Mouse (Mus musculus): ENCODE results near the gene Asb13. TPM values are rescaled to one million over a fixed set of nuclear protein-coding genes. Genes with fewer than 3 reads are reported as not detected.

Asb13 gene
- polyA plus RNA-seq, 1 experiment from 2014 or later: 6.9 TPM

- peak; percentile 65 for ATAC-seq
- peak overlapping the region; percentile 30 for H3K4me2 ChIP-seq (replicated peaks)
- H3K9ac ChIP-seq: no peak overlapping the region
- H3K4me3 ChIP-seq (replicated peaks): no peak overlapping the region
- peaks cover 4% of the 10 kb centered on the region; the same call in 1 of the 2 replicates for H3K4me1 ChIP-seq (replicated peaks)
- H3K27me3 ChIP-seq (replicated peaks): no peaks in the 10 kb centered on the region
- WGBS: 42% methylated on average over 11 of the region's 11 CpGs
- no peaks in the 10 kb centered on the region for H3K36me3 ChIP-seq
- no peak overlapping the region for H3K27ac ChIP-seq
- no peaks in the 10 kb centered on the region for H3K9me3 ChIP-seq
These were observed 3.0 kb downstream of the Asb13 start for GRCm38 (mm10) chr13:3636797-3637196.

DNA sequence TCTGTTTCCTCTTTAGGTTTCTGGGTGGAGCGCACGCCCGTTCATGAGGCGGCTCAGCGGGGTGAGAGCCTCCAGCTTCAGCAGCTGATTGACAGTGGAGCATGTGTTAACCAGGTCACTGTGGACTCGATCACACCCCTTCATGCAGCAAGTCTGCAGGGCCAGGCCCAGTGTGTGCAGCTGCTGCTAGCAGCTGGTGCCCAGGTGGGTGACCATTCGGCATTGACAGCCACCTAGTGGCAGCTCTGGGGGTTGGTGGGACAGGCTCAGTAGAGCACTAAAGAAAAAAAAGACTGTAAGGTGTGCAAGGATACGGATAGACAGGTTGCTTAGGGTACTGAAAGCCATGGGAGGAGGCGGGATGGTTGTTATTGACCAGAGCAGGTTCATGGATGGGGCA is 8.2 kb downstream of the Asb13 start:
- peak; percentile 49 for ATAC-seq
- Histone ChIP-seq H3K4me1 (replicated peaks) (no peaks in the 10 kb centered on the region), H3K27ac (no peak overlapping the region), H3K9me3 (no peaks in the 10 kb centered on the region), H3K4me3 (replicated peaks) (no peak overlapping the region), H3K27me3 (replicated peaks) (no peaks in the 10 kb centered on the region), H3K36me3 (no peaks in the 10 kb centered on the region), H3K9ac (no peak overlapping the region), H3K4me2 (replicated peaks) (no peak overlapping the region)
- 76% methylated on average over 9 of the region's 9 CpGs for WGBS

GRCm38 (mm10) chr13:3642538-3642937 is 8.7 kb downstream of the Asb13 start:
- H3K9me3 ChIP-seq: no peaks in the 10 kb centered on the region
- H3K4me2 ChIP-seq (replicated peaks): no peak overlapping the region
- ATAC-seq: no peak
- H3K4me1 ChIP-seq (replicated peaks): no peaks in the 10 kb centered on the region
- 78% methylated on average over 5 of the region's 5 CpGs for WGBS
- no peak overlapping the region for H3K4me3 ChIP-seq (replicated peaks)
- no peaks in the 10 kb centered on the region for H3K27me3 ChIP-seq (replicated peaks)
- no peak overlapping the region for H3K9ac ChIP-seq
- H3K36me3 ChIP-seq: no peaks in the 10 kb centered on the region
- no peak overlapping the region for H3K27ac ChIP-seq

DNA sequence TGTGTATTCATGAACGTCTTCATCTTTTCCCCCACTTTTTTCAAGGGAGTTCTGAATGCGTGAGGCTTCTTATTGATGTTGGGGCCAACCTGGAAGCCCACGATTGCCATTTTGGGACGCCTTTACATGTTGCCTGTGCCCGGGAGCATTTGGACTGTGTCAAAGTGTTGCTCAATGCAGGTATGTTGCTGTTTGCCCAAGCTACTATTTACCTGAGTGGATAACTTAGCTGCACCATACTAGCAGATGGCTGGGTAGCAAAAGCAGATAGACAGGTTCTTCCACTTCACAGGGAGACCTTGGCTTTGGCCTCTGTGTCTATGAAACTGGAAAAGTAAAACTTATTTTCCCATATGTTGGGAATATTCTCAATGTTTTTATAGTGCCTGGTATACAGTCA is 11.0 kb downstream of the Asb13 start:
- no peak overlapping the region for H3K4me2 ChIP-seq (replicated peaks)
- H3K9me3 ChIP-seq: no peaks in the 10 kb centered on the region
- H3K27ac ChIP-seq: no peak overlapping the region
- H3K4me1 ChIP-seq (replicated peaks): no peaks in the 10 kb centered on the region
- no peaks in the 10 kb centered on the region for H3K36me3 ChIP-seq
- H3K27me3 ChIP-seq (replicated peaks): no peaks in the 10 kb centered on the region
- no peak overlapping the region for H3K4me3 ChIP-seq (replicated peaks)
- no peak overlapping the region for H3K9ac ChIP-seq
- peak; percentile 73 for ATAC-seq
- 76% methylated on average over 5 of the region's 5 CpGs for WGBS

DNA sequence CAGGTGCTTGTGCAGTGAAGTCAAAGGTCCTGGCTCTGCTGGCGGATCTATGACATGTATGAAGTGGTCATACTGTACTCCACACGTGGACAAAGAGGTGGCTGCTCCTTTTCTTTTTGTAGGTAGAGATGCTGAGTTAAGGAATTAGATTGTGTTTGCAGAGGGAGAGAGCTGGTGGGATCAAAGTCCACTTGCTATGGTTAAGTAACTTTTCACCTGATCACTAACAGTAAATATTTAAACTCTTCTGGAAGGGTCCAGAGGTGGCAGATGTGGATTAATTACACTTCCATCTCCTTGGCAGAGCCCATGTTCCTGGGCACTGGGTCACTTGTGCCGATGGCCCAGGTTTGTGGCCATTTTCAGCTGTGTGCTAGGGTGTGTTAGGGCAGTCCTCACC is 12.1 kb downstream of the Asb13 start:
- no peaks in the 10 kb centered on the region for H3K27me3 ChIP-seq (replicated peaks)
- no peak overlapping the region for H3K4me3 ChIP-seq (replicated peaks)
- H3K4me2 ChIP-seq (replicated peaks): 0 out of 2 replicates have a peak overlapping the region, but pooled peaks have one; percentile 17
- peak overlapping the region; percentile 13; the same call in 1 of the 2 replicates for H3K27ac ChIP-seq
- no peaks in the 10 kb centered on the region for H3K4me1 ChIP-seq (replicated peaks)
- 59% methylated on average over 3 of the region's 3 CpGs for WGBS
- H3K9ac ChIP-seq: no peak overlapping the region
- no peaks in the 10 kb centered on the region for H3K9me3 ChIP-seq
- peak; percentile 74 for ATAC-seq
- H3K36me3 ChIP-seq: no peaks in the 10 kb centered on the region

- Histone ChIP-seq H3K9ac (no peak overlapping the region), H3K36me3 (no peaks in the 10 kb centered on the region), H3K4me3 (replicated peaks) (no peak overlapping the region), H3K4me1 (replicated peaks) (no peaks in the 10 kb centered on the region), H3K27ac (no peak overlapping the region), H3K9me3 (no peaks in the 10 kb centered on the region), H3K4me2 (replicated peaks) (no peak overlapping the region), H3K27me3 (replicated peaks) (no peaks in the 10 kb centered on the region)
- 76% methylated on average over 7 of the region's 7 CpGs for WGBS
- ATAC-seq: peak; percentile 29
These were observed 12.7 kb downstream of the Asb13 start for GRCm38 (mm10) chr13:3646566-3646965.

DNA sequence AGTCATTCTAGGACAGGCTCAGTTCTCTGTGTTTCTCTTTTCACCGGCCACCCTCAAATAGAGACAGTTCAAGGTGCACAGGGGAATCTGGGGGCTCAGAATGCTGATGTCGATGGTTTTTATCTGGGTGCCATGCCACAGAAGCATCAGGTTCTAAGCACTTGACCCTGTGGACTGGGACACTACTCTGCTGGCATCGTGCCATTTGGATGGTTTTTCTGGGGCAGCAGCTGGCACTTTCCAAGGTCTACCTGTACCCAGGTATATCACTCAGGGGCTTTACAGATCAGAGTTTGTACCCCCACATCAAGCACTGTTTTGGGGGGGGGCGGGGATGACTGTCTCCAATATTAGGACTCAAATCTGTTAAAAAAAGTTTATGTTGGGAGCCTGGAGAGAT is 16.7 kb downstream of the Asb13 start:
- H3K27ac ChIP-seq: no peak overlapping the region
- H3K27me3 ChIP-seq (replicated peaks): no peaks in the 10 kb centered on the region
- H3K36me3 ChIP-seq: no peaks in the 10 kb centered on the region
- H3K9me3 ChIP-seq: no peaks in the 10 kb centered on the region
- H3K4me3 ChIP-seq (replicated peaks): no peak overlapping the region
- no peak overlapping the region for H3K9ac ChIP-seq
- 92% methylated on average over 4 of the region's 4 CpGs for WGBS
- no peak overlapping the region for H3K4me2 ChIP-seq (replicated peaks)
- H3K4me1 ChIP-seq (replicated peaks): no peaks in the 10 kb centered on the region
- no peak for ATAC-seq

DNA sequence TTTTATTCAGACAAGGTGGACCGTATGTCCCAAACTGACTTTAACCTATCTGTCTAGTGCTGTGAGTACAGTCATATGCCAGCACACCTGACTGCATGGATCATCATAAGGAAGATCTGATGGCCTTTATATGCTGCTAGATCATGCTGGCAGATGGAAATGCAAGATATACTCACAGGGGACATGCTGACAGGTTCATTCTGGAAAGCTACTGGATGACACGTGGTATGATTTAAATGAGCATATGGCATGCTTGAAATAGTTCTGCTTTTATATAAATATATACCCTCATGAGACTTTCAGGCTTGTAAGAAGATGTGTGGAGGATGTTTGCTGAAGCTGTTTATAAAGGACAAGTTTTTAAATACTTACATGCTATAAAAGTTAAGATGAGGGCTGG is 20.6 kb downstream of the Asb13 start:
- Histone ChIP-seq H3K27ac (no peak overlapping the region), H3K4me3 (replicated peaks) (no peak overlapping the region), H3K36me3 (no peaks in the 10 kb centered on the region), H3K9me3 (no peaks in the 10 kb centered on the region), H3K4me1 (replicated peaks) (no peaks in the 10 kb centered on the region), H3K9ac (no peak overlapping the region), H3K27me3 (replicated peaks) (no peaks in the 10 kb centered on the region), H3K4me2 (replicated peaks) (no peak overlapping the region)
- no peak for ATAC-seq
- WGBS: 79% methylated on average over 2 of the region's 2 CpGs

GRCm38 (mm10) chr13:3659163-3660160 is 25.6 kb downstream of the Asb13 start:
- 48% methylated on average over 16 of the region's 16 CpGs for WGBS
- Histone ChIP-seq H3K9ac (no peak overlapping the region), H3K4me3 (replicated peaks) (no peak overlapping the region), H3K4me2 (replicated peaks) (peak overlapping the region; percentile 26; the same call in 1 of the 2 replicates), H3K9me3 (no peaks in the 10 kb centered on the region), H3K27ac (peak overlapping the region; percentile 60), H3K4me1 (replicated peaks) (no peaks in the 10 kb centered on the region), H3K36me3 (no peaks in the 10 kb centered on the region), H3K27me3 (replicated peaks) (no peaks in the 10 kb centered on the region)
- peak; percentile 94 for ATAC-seq

DNA sequence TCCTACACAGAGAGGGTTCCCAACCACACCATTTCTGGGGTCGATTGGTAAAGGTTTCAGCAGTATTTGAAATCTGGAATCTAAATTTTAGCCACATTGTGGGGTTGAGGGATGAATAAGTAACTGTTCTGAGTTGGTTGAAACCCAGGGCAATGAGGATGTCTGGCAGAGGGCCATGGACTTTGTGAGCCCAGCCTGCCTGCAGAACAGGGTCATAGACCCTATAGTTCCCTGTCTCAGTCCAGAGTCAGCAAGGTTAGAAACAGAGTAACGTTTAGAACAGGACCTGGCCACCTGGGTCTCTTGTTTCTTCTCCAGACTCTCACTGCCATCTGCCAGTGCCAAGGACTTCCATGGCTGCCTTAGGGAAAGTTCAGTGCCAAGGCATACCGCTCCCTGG is 30.4 kb downstream of the Asb13 start:
- WGBS: 77% methylated on average over 3 of the region's 3 CpGs

DNA sequence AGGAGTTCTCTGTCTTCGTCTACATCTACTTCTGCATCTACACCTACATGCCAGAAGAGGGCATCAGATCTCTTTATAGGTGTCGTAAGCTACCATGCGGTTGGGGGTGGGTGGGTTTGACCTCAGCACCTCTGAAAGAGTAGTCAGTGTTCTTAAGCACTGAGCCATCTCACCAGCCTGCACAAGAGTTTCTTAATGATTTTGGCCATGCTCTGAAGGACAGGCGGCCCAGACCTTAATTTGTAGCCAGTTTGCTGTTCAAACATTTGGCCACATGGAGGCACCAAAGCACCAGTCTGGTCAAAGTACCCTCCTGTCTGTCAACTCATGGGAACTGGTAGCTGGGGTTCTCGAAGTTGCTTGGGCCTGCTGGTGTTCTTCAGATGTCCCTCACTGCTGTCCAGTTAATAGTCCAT is 31.5 kb downstream of the Asb13 start:
- H3K4me3 ChIP-seq (replicated peaks): no peak overlapping the region
- peak overlapping the region; percentile 41 for H3K4me2 ChIP-seq (replicated peaks)
- no peaks in the 10 kb centered on the region for H3K27me3 ChIP-seq (replicated peaks)
- H3K27ac ChIP-seq: no peak overlapping the region
- no peaks in the 10 kb centered on the region; the same call in 1 of the 2 replicates for H3K4me1 ChIP-seq (replicated peaks)
- H3K36me3 ChIP-seq: no peaks in the 10 kb centered on the region
- no peaks in the 10 kb centered on the region for H3K9me3 ChIP-seq
- H3K9ac ChIP-seq: no peak overlapping the region
- 14% methylated on average over 5 of the region's 5 CpGs for WGBS
- peak; percentile 73 for ATAC-seq

More for the DNA sequence above, 30.4 kb downstream of the Asb13 start:
- H3K4me1 ChIP-seq (replicated peaks): no peaks in the 10 kb centered on the region
- no peak overlapping the region for H3K4me2 ChIP-seq (replicated peaks)
- no peak overlapping the region for H3K27ac ChIP-seq
- no peak for ATAC-seq
- H3K27me3 ChIP-seq (replicated peaks): no peaks in the 10 kb centered on the region
- H3K36me3 ChIP-seq: no peaks in the 10 kb centered on the region
- H3K4me3 ChIP-seq (replicated peaks): no peak overlapping the region
- no peak overlapping the region for H3K9ac ChIP-seq
- H3K9me3 ChIP-seq: no peaks in the 10 kb centered on the region

GRCm38 (mm10) chr13:3667288-3667873 is 33.5 kb downstream of the Asb13 start:
- H3K4me1 ChIP-seq (replicated peaks): no peaks in the 10 kb centered on the region; the same call in 1 of the 2 replicates
- H3K27ac ChIP-seq: no peak overlapping the region
- no peak overlapping the region for H3K9ac ChIP-seq
- H3K4me2 ChIP-seq (replicated peaks): no peak overlapping the region
- WGBS: 80% methylated on average over 5 of the region's 5 CpGs
- ATAC-seq: no peak
- H3K27me3 ChIP-seq (replicated peaks): no peaks in the 10 kb centered on the region
- H3K36me3 ChIP-seq: no peaks in the 10 kb centered on the region
- no peaks in the 10 kb centered on the region for H3K9me3 ChIP-seq
- no peak overlapping the region for H3K4me3 ChIP-seq (replicated peaks)

Data from intestine, embryonic 15.5 days (tissue).